Mouse (Mus musculus) ES-Bruce4 (cell line): Measurements from ENCODE around the gene Srrd. TPM values are rescaled to one million over a fixed set of nuclear protein-coding genes. Genes with fewer than 3 reads are reported as not detected.

ENCODE experiments used
- H3K27ac ChIP-seq: 2 replicates; pipeline ENCODE4 v1.5.1; 2012; ENCODE audit warnings: low read length, inconsistent platforms; ENCODE audit not compliant: insufficient read depth
- H3K27me3 ChIP-seq: 2 replicates; pipeline ENCODE4 v1.6.1; 2012; ENCODE audit warnings: mild to moderate bottlenecking, low read length, inconsistent platforms; ENCODE audit not compliant: control insufficient read depth, poor library complexity, insufficient read depth, severe bottlenecking
- H3K36me3 ChIP-seq: 2 replicates; pipeline ENCODE4 v1.6.1; 2012; ENCODE audit warnings: inconsistent platforms, mild to moderate bottlenecking, low read length, moderate library complexity; ENCODE audit not compliant: control insufficient read depth, poor library complexity, insufficient read depth, severe bottlenecking
- H3K4me1 ChIP-seq: one replicate; pipeline ENCODE4 v1.8.1; 2011; ENCODE audit warnings: low read length; ENCODE audit not compliant: control insufficient read depth, insufficient read depth
- H3K4me3 ChIP-seq: 2 replicates; pipeline ENCODE4 v1.5.1; 2011; ENCODE audit warnings: low read depth, mild to moderate bottlenecking, low read length
- H3K9ac ChIP-seq: 2 replicates; pipeline ENCODE4 v1.6.1; 2012; ENCODE audit warnings: low read depth, mild to moderate bottlenecking, inconsistent platforms; ENCODE audit not compliant: poor library complexity, severe bottlenecking
- H3K9me3 ChIP-seq: replicated peaks from 2 replicates; pipeline ENCODE4 v1.6.1; 2012; ENCODE audit warnings: mild to moderate bottlenecking, low read length, inconsistent platforms; ENCODE audit not compliant: control insufficient read depth, poor library complexity, insufficient read depth, severe bottlenecking
- CTCF ChIP-seq: IDR thresholded peaks from one replicate; pipeline ENCODE4 v1.8.1; 2011; ENCODE audit warnings: low read depth, low read length
- EP300 ChIP-seq: IDR thresholded peaks from 2 replicates; pipeline ENCODE4 v1.6.1; 2011; ENCODE audit warnings: low read depth, low read length; ENCODE audit not compliant: insufficient read depth
- POLR2A ChIP-seq: IDR thresholded peaks from one replicate; pipeline ENCODE4 v1.8.1; 2011; ENCODE audit warnings: low read length; ENCODE audit not compliant: insufficient read depth
- polyA plus RNA-seq: library from polyadenylated mRNA; stranded (reverse); fragments of >200 nt; gene quantifications from 2 replicates; pipeline ENCODE4 v1.2.4, GENCODE M21; 2011; ENCODE audit warnings: low read depth; ENCODE audit not compliant: missing spikeins, insufficient read depth, insufficient read length

Srrd gene
- polyA plus RNA-seq, 1 experiment = 19.1 TPM

- H3K9me3 ChIP-seq = no peaks in the 10 kb centered on the region
- TF ChIP-seq CTCF = no peak
- no peak for TF ChIP-seq POLR2A
- peaks cover 16% of the 10 kb centered on the region for H3K4me1 ChIP-seq
- H3K4me3 ChIP-seq = no peak overlapping the region
- H3K27ac ChIP-seq = no peak overlapping the region
- no peaks in the 10 kb centered on the region for H3K36me3 ChIP-seq
- no peak overlapping the region for H3K9ac ChIP-seq
- H3K27me3 ChIP-seq = no peaks in the 10 kb centered on the region
Measured at GRCm38 (mm10) chr5:112288193-112289141, 54.4 kb downstream of the Srrd start.

GRCm38 (mm10) chr5:112287652-112288051, 55.2 kb downstream of the Srrd start:
- Histone ChIP-seq H3K27ac (no peak overlapping the region), H3K4me3 (no peak overlapping the region), H3K4me1 (peaks cover 20% of the 10 kb centered on the region), H3K36me3 (no peaks in the 10 kb centered on the region), H3K27me3 (no peaks in the 10 kb centered on the region), H3K9me3 (no peaks in the 10 kb centered on the region), H3K9ac (no peak overlapping the region)
- TF ChIP-seq EP300 (no peak), POLR2A (no peak), CTCF (no peak)

Other genes starting within 250 kb of the Srrd start
- not detected in 2 replicates for gene Cryba4, start 90.5 kb downstream of the Srrd start, polyA plus RNA-seq
- gene Crybb1, start 87.2 kb downstream of the Srrd start, polyA plus RNA-seq = not detected in 2 replicates
- 25.8 and 37.1 TPM in 2 replicates for gene Tpst2, start 66.3 kb downstream of the Srrd start, polyA plus RNA-seq
- 23.9 and 24.8 TPM in 2 replicates for gene Tfip11, start 16.7 kb downstream of the Srrd start, polyA plus RNA-seq
- gene Hps4, start within 50 bp of the Srrd start, polyA plus RNA-seq = 17.3 and 19.1 TPM in 2 replicates
- gene Gm6583, start 13.0 kb upstream of the Srrd start, polyA plus RNA-seq = not detected in 2 replicates
- gene Asphd2, start 51.8 kb upstream of the Srrd start, polyA plus RNA-seq = 6.7 and 7.2 TPM in 2 replicates
- gene Gm6588, start 106.4 kb upstream of the Srrd start, polyA plus RNA-seq = not detected in 2 replicates
- 0.16 TPM in 1 of 2 replicates, not detected in the other for gene Sez6l, start 234.1 kb upstream of the Srrd start, polyA plus RNA-seq